Mouse (Mus musculus): ENCODE results near the gene Magi3. TPM values are rescaled to one million over a fixed set of nuclear protein-coding genes. Genes with fewer than 3 reads are reported as not detected.

Magi3 gene
- total RNA-seq, 1 experiment from 2014 or later: 21.2 TPM

GRCm38 (mm10) chr3:104026938-104027337 is 193.2 kb downstream of the Magi3 start:
- no peak for DNase-seq

- DNase-seq: no peak
These were observed 200.1 kb downstream of the Magi3 start for GRCm38 (mm10) chr3:104020101-104020500.

GRCm38 (mm10) chr3:104019453-104019852 is 200.7 kb downstream of the Magi3 start:
- DNase-seq: no peak

- no peak for DNase-seq
These were observed 202.2 kb downstream of the Magi3 start for GRCm38 (mm10) chr3:104017931-104018330.

- no peak for DNase-seq
These were observed 208.2 kb downstream of the Magi3 start for GRCm38 (mm10) chr3:104011972-104012371.

- no peak for DNase-seq
These were observed 210.1 kb downstream of the Magi3 start for GRCm38 (mm10) chr3:104009924-104010662.

- DNase-seq: peak; percentile 57
These were observed 212.7 kb downstream of the Magi3 start for GRCm38 (mm10) chr3:104007479-104007878.

GRCm38 (mm10) chr3:104006896-104007466 is 213.2 kb downstream of the Magi3 start:
- DNase-seq: no peak

GRCm38 (mm10) chr3:103998724-103999123 is 221.4 kb downstream of the Magi3 start:
- no peak for DNase-seq

- DNase-seq: no peak
These were observed 228.9 kb downstream of the Magi3 start for GRCm38 (mm10) chr3:103991271-103991670.

GRCm38 (mm10) chr3:103989352-103989751 is 230.8 kb downstream of the Magi3 start:
- no peak for DNase-seq

- DNase-seq: no peak
These were observed 232.2 kb downstream of the Magi3 start for GRCm38 (mm10) chr3:103987831-103988432.

GRCm38 (mm10) chr3:103985194-103985593 is 235.0 kb downstream of the Magi3 start:
- DNase-seq: no peak

GRCm38 (mm10) chr3:103984556-103984955 is 235.6 kb downstream of the Magi3 start:
- no peak for DNase-seq

GRCm38 (mm10) chr3:103971157-103971556 is 249.0 kb downstream of the Magi3 start:
- DNase-seq: no peak

- DNase-seq: no peak
These were observed 251.5 kb downstream of the Magi3 start for GRCm38 (mm10) chr3:103968701-103969100.

- DNase-seq: peak; percentile 87
These were observed 252.1 kb downstream of the Magi3 start, which contains the start of gene Phtf1 for GRCm38 (mm10) chr3:103967861-103968691. TSS of gene Phtf1 (plus strand) at chr3:103968110.

GRCm38 (mm10) chr3:103967231-103967630 is 252.9 kb downstream of the Magi3 start:
- DNase-seq: no peak
